Mouse (Mus musculus) midbrain, postnatal 0 days (tissue): ENCODE data around the gene Rbp7. TPM values are rescaled to one million over a fixed set of nuclear protein-coding genes. Genes with fewer than 3 reads are reported as not detected.
"Not testable (repeated sequence)": the region's sequence is repeated elsewhere in the genome, so short reads cannot be mapped to it uniquely, and the experiment has no call there.

ENCODE experiments used
- ATAC-seq: fragments of 200-750 bp; cut with Nextera tagmentation; 2 replicates; pipeline ENCODE4 v1.8.0; 2017; ENCODE audit warnings: moderate number of reproducible peaks, mild to moderate bottlenecking, moderate TSS enrichment, moderate library complexity; ENCODE audit not compliant: low FRiP score
- DNase-seq: peaks from one replicate; pipeline ENCODE4 v3.0.0-alpha.2; 2015; ENCODE audit warnings: low spot score
- H3K27ac ChIP-seq: fragments of 300-500 bp; sonication (generic); 2 replicates; pipeline ENCODE4 v1.5.1; 2014; ENCODE audit warnings: low read depth, mild to moderate bottlenecking, low read length, mixed read lengths
- H3K27me3 ChIP-seq: fragments of 300-500 bp; sonication (generic); 2 replicates; pipeline ENCODE4 v1.6.1; 2014; ENCODE audit warnings: low read length, control low read depth, mixed read lengths; ENCODE audit not compliant: insufficient read depth
- H3K36me3 ChIP-seq: fragments of 300-500 bp; sonication (generic); 2 replicates; pipeline ENCODE4 v1.6.1; 2014; ENCODE audit warnings: low read length, control low read depth, mixed read lengths; ENCODE audit not compliant: insufficient read depth
- H3K4me1 ChIP-seq: fragments of 300-500 bp; sonication (generic); 2 replicates; pipeline ENCODE4 v1.6.1; 2014; ENCODE audit warnings: mild to moderate bottlenecking, control low read depth, antibody characterized with exemption, low read length, mixed read lengths; ENCODE audit not compliant: insufficient read depth
- H3K4me2 ChIP-seq: fragments of 300-500 bp; sonication (generic); 2 replicates; pipeline ENCODE4 v1.6.1; 2014; ENCODE audit warnings: low read depth, mild to moderate bottlenecking, low read length, mixed read lengths; ENCODE audit not compliant: poor library complexity, severe bottlenecking
- H3K4me3 ChIP-seq: fragments of 300-500 bp; sonication (generic); 2 replicates; pipeline ENCODE4 v1.5.1; 2014; ENCODE audit warnings: low read depth, mild to moderate bottlenecking, low read length, moderate library complexity
- H3K9ac ChIP-seq: fragments of 300-500 bp; sonication (generic); replicated peaks from 2 replicates; pipeline ENCODE4 v1.6.1; 2014; ENCODE audit warnings: mild to moderate bottlenecking, low read length, moderate library complexity, mixed read lengths; ENCODE audit not compliant: poor library complexity, severe bottlenecking
- H3K9me3 ChIP-seq: fragments of 300-500 bp; sonication (generic); 2 replicates; pipeline ENCODE4 v1.6.1; 2016; ENCODE audit warnings: low read length, control low read depth
- CTCF ChIP-seq: IDR thresholded peaks from 2 replicates; pipeline ENCODE4 v1.5.1; 2016; ENCODE audit warnings: antibody characterized with exemption, mild to moderate bottlenecking
- WGBS: fragments of 180-500 bp; shearing (Covaris S2); extraction: QIAGEN DNeasy Blood & Tissue Kit; methylation state at CpG from one replicate; pipeline ENCODE4 v1.1.7; 2014; 5-methylcytosine and 5-hydroxymethylcytosine counted together
- polyA plus RNA-seq: library from polyadenylated mRNA; unstranded; fragments of >200 nt; fragmentation: Nextera tagmentation; extraction: Ambion mirVana; gene quantifications from 2 replicates; pipeline ENCODE4 v1.2.1, GENCODE M21; 2015
- total RNA-seq: library from RNA; depleted of rRNA; stranded (reverse); fragments of >200 nt; gene quantifications from 2 replicates; pipeline ENCODE4 v1.2.3, GENCODE M21; 2014

The Rbp7 gene
- total and polyA plus RNA-seq, 2 experiments from 2014 or later: 0.44 TPM; not detected in 1

DNA sequence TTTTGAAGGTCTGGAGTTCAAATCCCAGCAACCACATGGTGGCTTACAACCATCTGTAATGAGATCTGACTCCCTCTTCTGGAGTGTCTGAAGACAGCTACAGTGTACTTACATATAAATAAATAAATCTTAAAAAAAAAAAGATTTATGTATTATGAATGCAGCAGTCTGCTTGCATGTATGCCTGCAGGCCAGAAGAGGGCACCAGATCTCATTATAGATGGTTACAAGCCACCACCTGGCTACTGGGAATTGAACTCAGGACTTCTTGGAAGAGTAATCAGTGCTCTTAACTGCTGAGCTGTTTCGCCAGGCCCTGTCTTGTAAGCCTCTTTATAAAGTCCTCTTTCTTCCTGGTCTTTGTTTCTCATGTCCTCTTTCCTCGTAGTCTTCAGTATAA, 5.7 kb upstream of the Rbp7 start:
- not testable (repeated sequence) for H3K36me3 ChIP-seq, H3K9ac ChIP-seq, H3K27ac ChIP-seq, H3K27me3 ChIP-seq, H3K4me1 ChIP-seq, H3K4me2 ChIP-seq, H3K4me3 ChIP-seq, ATAC-seq, DNase-seq, H3K9me3 ChIP-seq
- 84% methylated on average over 2 of the region's 2 CpGs for WGBS
- peak; percentile 39 for TF ChIP-seq CTCF

GRCm38 (mm10) chr4:149459425-149459824, 4.6 kb upstream of the Rbp7 start:
- TF ChIP-seq CTCF: no peak
- Histone ChIP-seq H3K27ac (no peak overlapping the region), H3K9ac (no peak overlapping the region), H3K36me3 (no peaks in the 10 kb centered on the region), H3K27me3 (no peaks in the 10 kb centered on the region), H3K4me3 (no peak overlapping the region), H3K4me1 (no peaks in the 10 kb centered on the region), H3K9me3 (no peaks in the 10 kb centered on the region), H3K4me2 (no peak overlapping the region)
- DNase-seq (no peak), ATAC-seq (no peak)
- 82% methylated on average over 1 of the region's 1 CpGs for WGBS

GRCm38 (mm10) chr4:149458526-149458925, 3.7 kb upstream of the Rbp7 start:
- 70% methylated on average over 5 of the region's 5 CpGs for WGBS
- Histone ChIP-seq H3K27ac (no peak overlapping the region), H3K36me3 (no peaks in the 10 kb centered on the region), H3K9ac (no peak overlapping the region), H3K4me2 (no peak overlapping the region), H3K27me3 (no peaks in the 10 kb centered on the region), H3K9me3 (no peaks in the 10 kb centered on the region), H3K4me3 (no peak overlapping the region), H3K4me1 (no peaks in the 10 kb centered on the region)
- DNase-seq (no peak), ATAC-seq (no peak)
- no peak for TF ChIP-seq CTCF

- no peaks in the 10 kb centered on the region for H3K27me3 ChIP-seq
- no peaks in the 10 kb centered on the region for H3K4me1 ChIP-seq
- no peak for DNase-seq
- no peak for TF ChIP-seq CTCF
- WGBS: 70% methylated on average over 6 of the region's 6 CpGs
- no peaks in the 10 kb centered on the region for H3K36me3 ChIP-seq
- H3K9me3 ChIP-seq: no peaks in the 10 kb centered on the region
- H3K4me2 ChIP-seq: no peak overlapping the region
- no peak for ATAC-seq
- no peak overlapping the region for H3K4me3 ChIP-seq
- no peak overlapping the region for H3K27ac ChIP-seq
- no peak overlapping the region for H3K9ac ChIP-seq
These were observed 3.2 kb upstream of the Rbp7 start for GRCm38 (mm10) chr4:149457831-149458430.

DNA sequence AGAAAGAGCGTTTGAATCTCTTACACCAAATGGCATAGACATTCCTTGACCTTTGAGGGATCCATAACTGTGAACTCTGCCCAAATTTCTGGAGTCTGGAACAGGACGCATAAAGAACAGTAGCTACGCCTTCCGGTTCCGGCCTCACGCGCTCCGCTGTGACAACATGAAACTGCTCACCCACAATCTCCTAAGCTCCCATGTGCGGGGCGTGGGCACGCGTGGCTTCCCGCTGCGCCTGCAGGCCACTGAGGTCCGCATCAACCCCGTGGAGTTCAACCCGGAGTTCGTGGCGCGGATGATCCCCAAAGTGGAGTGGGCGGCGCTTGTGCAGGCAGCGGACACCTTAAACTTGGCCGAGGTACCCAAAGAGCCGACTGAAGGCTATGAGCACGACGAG, 2.4 kb upstream of the Rbp7 start:
- ATAC-seq, H3K4me1 ChIP-seq, DNase-seq, H3K27ac ChIP-seq, H3K4me2 ChIP-seq, H3K27me3 ChIP-seq, H3K4me3 ChIP-seq, H3K36me3 ChIP-seq, H3K9me3 ChIP-seq, H3K9ac ChIP-seq: not testable (repeated sequence)
- WGBS: 88% methylated on average over 25 of the region's 27 CpGs

DNA sequence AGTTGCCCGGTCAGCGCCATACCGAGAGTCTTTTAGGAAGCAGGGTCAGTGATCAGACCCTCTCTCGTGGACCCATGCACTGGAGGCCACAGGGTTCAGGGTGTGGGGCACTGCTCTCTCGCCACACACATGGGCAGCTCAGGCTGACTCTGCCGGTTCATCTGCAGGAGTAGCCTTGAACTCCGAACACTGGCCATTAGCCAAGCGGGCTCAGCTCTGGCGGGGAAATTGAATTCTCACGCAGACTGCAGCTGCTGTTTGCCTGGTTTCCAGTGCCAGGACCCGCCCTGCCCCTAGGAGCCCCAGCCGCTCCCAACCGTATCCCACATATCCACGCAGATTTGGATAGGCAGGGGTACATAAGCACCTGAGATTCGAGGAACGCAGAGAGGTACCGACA, 515 bp downstream of the Rbp7 start:
- no peak overlapping the region for H3K9ac ChIP-seq
- H3K4me3 ChIP-seq: no peak overlapping the region
- no peak for ATAC-seq
- no peaks in the 10 kb centered on the region for H3K9me3 ChIP-seq
- WGBS: 87% methylated on average over 17 of the region's 17 CpGs
- DNase-seq: no peak
- TF ChIP-seq CTCF: no peak
- H3K27ac ChIP-seq: no peak overlapping the region
- H3K4me1 ChIP-seq: no peaks in the 10 kb centered on the region
- no peaks in the 10 kb centered on the region for H3K36me3 ChIP-seq
- H3K27me3 ChIP-seq: no peaks in the 10 kb centered on the region
- H3K4me2 ChIP-seq: no peak overlapping the region
